Mouse (Mus musculus): ENCODE data around the gene Ece1.
"Not testable (repeated sequence)": the region's sequence is repeated elsewhere in the genome, so short reads cannot be mapped to it uniquely, and the experiment has no call there.

Gene Ece1

DNA sequence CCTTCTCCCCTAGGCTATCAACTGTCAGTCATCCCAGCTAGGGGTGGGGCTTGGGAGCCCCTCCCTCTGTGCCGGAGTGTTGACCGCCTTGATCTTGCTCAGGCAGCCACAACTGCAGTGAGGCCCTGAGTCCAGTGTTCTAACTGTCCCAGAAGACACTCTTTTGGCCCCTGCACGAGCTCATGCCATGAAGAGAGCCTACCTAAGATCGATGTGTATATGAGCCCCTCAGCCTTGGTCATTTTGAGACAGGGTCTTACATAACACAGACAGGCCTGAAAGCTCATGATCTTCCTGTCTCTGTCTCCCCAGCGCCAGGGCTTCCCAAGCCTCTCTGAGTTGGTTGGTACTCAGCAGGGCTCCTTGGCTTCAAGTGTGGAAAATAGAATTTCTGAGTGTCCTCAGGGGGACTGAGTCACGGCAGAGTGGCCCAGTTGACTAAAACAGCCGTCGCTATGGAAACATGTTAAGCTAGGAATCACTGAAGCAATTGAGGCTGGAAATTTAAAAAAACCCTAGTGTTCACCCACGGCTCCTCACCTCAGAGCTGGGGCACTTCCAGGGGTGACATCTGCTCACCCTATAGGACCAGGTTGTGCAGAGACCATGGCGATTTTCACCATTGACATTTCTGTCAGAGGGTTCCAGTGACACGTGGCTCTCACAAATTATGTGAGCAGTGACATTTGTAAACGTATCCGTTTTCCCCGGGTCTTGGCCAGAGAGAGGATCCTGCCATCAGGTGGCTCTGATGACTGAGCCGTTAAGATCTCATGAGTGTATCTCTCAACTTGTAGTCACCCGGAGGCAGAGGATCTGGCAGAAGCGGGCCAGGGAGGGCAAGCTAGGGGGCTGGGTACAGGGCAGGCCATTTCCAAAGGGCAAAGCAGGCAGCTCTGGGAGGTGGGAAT, 80.1 kb downstream of the Ece1 start:
- DNase-seq (ENCODE audit: low spot score in 2 of 2): no peak

DNA sequence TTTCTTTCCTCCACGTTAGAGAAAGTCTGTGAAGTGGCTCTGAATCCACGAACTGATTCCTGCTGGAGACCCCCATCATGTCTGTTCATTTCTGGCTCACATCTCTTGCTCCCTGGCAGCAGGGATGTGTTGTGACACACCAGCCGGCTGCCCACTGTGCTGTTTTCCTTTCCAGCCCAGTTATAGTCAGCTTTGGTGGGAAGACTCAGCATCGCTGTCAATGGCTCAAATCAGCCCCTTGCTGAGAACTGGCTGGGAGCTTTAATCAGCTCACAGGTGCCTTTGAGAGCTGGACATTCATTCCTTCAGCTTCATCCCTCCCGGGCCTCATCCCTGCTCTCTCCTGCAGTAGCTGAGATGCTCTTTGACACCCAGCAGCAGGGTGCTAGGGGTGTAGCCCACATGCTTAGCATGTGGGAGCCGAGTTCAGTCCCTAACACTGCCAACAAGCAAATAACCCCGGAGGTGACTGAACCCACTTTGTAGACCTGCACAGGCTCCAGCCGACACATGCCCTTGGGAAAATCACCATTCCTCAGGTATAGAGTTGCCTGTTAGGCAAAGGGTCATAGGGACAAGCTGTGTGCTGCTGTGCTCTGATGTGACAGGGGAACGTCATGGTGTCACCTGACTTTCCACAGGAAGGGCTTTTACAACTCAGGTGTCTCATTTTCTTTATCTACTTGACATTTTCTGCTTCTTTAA, 80.9 kb downstream of the Ece1 start:
- no peak for DNase-seq (ENCODE audit: low spot score in 2 of 2)

DNA sequence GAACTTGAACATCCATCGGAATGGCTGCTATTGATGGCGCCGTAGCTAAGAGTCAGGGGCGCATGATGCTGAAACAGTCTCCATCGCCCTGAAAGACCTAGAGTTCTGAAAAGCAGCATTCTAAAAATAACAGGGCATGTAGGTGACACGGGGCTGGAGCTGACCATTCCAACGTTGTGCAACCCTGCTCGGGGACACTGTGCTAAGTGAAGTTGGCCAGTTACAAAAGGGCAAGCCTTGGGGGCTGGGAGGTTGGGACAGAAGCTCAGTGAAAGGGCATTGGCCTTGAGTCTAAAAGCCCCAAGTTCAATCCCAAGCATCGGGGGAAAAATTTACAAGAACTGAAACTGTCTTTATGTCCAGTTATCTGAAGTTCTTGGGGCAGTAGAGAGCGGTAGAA, 81.5 kb downstream of the Ece1 start:
- DNase-seq (ENCODE audit: low spot score in 2 of 2): no peak

DNA sequence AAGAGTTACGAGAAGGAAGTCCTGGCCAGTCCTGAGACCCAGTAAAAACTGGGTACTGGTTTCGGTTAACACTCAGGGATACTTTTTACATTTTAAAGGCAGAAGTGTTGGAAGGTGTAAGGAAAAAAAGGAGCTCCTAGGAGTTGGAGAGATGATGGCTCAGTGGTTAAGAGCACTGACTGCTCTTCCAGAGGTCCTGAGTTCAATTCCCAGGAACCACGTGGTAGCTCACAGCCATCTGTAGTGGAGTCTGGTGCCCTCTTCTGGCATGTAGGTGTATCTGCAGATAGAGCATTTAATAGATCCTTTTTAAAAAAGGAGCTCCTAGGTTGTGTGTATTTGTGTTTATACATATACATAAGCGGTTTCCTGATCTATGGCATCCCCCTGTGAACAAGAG, 83.3 kb downstream of the Ece1 start:
- DNase-seq (ENCODE audit: low spot score in 2 of 2): no peak

DNA sequence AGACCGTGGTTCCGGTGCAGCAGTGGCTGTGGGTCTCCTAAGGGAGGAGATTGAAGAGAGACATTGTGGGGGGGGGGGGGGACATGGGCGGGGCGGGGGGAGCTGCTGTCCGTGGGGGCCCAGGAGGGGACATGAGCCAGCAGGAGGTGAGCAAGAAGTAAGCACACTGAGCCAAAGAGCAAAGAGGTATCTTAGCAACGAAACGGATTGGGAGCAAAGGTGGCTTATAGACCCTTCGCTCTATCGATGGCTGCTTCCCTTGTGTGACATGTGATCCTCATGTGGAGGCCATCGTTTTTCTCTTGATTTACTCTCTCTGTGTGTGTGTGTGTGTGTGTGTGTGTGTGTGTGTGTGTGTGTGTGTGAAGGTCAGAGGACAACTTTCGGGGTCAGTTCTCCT, 84.4 kb downstream of the Ece1 start:
- no peak for DNase-seq (ENCODE audit: low spot score in 2 of 2)

DNA sequence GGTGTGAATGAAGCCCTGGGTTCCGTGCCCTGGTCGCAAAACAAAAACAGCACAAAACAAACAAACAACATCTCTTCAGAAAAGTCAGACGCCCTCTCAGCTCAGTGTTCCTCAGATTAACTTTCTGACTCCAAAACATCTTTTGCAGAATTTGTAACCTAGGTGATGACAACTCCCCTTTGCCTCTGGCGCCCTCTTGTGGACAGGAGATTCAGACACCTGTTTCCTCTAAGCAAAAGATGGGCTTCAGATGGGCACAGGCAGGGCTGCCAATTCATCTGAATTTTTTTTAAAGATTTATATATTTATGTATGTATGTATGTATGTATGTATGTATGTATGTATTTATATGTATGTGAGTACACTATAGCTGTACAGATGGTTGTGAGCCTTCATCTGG, 90.8 kb downstream of the Ece1 start:
- DNase-seq (ENCODE audit: low spot score in 2 of 2): peak; percentile 55 to 66

DNA sequence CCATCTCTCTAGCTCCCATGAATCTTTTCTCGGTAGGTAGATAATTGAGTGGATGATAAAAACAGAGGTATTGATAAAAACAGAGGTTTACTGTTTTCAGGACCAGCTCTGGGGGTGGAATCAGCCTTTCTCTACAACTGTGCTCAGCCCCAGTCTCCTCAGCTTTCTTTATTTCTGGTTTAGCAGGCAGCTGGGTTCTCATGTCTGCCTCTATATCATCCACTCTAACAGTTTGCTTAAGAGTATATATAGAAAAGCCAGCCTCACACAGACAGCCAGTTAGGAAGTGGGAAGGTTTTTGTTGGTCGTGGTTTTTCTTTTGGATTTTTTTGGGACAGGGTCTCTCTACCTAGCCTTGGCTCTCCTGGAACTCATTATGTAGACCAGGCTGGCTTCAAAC, 92.1 kb downstream of the Ece1 start:
- DNase-seq (ENCODE audit: low spot score in 2 of 2): no peak

DNA sequence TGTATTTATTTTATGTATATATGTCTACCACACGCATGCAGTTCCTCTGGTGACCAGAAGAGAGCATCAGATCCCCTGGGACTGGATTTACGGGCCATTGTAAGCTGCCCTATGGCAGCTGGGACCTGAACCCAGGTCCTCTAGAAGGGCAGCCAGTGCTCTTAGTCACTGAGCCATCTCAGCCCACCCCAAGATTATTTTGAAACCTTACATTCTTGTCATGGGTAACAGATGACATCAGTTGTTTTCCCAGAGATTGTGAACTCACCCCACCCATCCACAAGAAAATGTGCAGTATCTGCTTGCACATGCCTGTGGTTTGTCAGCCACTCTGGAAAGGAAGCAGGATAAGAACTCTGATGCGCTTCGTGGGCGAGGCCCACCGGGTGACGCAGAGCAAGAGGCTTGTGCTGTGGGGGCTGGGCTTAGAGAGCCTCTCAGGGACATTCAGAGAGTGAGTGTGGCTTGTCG, 92.9 kb downstream of the Ece1 start:
- DNase-seq (ENCODE audit: low spot score in 2 of 2): no peak

DNA sequence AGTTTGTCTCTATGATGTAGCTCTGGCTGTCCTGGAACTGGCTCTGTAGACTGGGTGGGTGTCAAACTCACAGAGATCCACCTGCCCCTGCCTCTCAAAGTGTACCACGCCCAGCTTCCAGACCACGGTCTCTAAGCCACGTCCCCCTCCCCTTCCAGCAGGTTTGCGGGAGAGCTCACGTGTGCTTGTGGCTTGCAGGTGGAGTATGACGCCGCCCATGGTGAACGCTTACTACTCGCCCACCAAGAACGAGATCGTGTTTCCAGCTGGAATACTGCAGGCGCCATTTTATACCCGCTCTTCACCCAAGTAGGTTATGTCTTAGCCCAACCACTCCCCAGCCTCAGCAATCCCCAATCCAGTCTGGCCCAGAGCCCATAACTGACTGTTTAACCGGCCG, 94.2 kb downstream of the Ece1 start:
- DNase-seq (ENCODE audit: low spot score in 2 of 2): no peak

DNA sequence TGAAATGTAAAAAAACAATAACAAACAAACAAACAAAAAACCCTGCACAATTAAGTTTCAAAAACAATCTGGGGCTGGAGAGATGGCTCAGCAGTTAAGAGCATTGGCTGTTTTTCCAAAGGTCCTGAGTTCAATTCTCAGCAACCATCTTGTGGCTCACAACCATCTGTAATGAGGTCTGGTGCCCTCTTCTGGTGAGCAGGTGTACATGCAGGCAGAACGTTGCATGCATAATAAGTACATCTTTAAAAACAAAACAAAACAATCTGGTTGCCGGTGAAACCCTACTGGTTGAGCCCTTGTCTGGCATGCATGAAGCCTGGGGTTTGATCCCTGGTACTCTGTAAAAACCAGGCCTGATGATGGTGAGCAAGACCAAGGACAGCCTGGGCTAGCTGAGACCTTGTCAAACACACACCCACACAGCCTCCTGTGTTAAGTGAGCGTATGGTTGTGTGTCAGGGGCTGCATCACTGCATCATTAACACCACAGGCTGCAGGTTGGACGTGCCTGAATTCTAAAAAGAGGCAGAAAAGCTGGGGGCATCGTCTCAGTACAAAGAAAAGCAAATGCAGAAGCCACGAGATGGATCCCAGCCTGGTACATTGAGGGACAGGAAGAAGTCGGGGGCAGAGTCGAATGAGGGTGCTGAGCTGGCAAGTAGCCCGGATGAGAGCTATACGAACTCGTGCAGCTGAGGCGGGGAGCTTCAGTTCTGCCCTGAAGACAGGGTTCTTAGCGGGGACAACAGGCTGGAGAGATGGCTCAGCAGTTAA, 98.0 kb downstream of the Ece1 start:
- no peak for DNase-seq (ENCODE audit: low spot score in 2 of 2)

DNA sequence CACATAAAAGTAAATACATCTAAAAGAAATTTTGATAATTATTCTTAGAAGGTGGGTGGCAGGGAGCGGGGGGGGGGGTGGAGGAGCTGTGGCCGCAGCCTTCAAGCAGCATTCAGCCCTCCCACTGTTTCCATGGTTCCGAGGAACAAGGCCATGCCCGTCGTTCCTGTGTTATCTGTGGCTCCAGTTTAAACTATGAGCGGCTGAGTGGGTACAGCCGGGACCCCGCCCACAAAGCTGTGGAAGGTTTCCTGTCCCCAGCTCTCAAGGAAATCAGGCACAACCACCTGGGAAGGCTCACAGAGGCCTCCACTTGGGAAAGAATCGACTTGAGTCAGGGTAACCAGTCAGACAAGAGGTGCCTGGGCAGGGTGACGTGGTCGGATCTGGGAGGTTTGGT, 98.7 kb downstream of the Ece1 start:
- no peak for DNase-seq (ENCODE audit: low spot score in 2 of 2)

DNA sequence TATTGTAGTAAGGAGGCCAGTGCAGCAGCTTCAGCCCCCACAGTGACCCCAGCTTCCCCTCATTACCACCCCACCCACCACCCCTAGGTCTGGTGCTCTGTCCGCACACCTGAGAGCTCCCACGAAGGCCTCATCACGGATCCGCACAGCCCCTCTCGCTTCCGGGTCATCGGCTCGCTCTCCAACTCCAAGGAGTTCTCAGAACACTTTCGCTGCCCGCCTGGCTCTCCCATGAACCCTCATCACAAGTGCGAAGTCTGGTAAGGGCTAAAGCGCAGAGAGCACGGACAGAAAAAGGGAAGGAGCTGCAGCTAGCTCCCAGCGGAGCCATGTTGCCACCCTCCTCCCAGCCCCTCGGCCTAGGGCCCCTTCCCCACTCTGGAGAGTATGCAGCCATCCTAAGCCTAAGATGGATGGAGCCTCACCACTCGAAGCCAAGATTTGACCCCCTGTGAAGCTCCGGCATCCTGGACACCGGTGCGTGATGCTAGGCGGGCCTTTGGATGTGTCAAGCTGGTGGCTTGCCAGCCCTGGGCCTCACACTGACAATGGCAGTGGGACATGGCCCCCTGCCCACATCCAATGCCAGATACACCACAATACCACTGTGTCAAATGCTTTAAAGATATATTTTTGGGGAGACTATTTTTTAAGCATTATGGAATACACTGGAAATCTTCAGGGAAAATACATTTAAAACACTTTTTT, 100.8 kb downstream of the Ece1 start:
- DNase-seq (ENCODE audit: low spot score in 2 of 2): no peak

DNA sequence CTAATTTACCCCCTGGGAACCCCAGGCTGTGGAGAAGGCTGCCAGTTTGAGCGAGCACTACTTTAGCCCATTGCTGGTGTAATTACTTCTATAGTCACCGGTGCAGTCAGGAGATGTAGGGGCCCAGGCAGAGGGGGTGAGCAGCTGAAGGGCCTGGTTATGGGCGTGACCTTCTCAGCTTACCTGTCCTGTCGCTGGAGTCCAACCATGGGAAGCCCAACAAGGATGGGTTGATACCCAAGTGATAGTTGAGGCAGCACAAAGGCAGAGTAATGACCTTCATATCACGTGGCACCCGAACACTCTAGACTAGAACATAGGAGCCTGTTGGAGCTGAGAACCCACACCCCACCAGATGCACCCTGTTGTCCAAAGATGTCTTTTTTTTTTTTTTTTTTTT, 101.4 kb downstream of the Ece1 start:
- no peak for DNase-seq (ENCODE audit: low spot score in 2 of 2)

DNA sequence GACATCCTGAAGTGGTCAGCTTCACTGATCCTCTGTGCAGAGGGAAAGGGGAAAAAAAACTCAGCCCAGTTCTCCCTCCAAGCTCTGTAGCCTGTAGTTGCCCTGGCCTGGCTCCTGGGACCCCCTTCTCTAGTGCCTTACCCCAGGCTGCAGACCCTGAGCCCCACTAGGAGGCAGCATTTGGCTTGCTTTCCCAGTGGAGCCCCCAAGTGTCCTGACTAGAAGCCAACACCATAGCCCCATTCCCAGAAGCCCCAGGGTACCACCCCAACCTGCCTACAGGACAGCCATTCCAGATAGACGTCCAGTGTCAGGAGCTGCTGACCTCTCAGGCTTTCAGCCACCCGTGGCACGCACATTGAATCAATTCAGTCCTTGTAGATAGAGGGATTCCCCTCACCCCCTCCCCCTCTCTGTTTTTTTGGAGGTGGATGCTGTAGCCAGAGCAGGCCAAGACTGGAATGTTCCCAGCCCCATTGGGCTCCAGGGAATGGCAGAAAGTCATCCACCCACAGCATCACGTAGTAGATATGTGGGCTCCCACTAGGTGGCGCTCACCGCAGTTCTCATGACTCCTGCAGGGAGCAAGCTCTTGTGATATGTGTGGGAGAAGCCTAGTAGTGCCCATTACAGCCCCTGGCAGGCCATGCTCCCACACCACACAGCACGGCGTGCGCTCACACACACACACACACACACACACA, 102.0 kb downstream of the Ece1 start:
- peak; percentile 41 to 53 for DNase-seq (ENCODE audit: low spot score in 2 of 2)

DNA sequence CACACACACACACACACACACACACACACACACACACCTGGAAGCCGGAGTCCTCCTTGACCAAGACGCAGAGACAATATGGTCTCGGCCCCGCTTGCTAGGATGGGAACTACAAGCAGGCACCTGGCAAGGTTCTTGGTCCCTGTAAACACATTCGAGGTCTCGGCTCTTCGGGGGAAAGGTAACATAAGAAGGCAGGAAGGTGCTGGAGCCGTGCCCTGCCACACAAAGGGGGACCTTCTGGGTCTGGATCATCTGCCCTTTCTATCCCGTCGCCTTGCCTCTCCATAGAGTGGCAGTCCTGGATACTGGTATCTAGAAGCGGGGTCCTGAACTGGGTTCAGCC, 102.5 kb downstream of the Ece1 start:
- DNase-seq (ENCODE audit: low spot score in 2 of 2): no peak

DNA sequence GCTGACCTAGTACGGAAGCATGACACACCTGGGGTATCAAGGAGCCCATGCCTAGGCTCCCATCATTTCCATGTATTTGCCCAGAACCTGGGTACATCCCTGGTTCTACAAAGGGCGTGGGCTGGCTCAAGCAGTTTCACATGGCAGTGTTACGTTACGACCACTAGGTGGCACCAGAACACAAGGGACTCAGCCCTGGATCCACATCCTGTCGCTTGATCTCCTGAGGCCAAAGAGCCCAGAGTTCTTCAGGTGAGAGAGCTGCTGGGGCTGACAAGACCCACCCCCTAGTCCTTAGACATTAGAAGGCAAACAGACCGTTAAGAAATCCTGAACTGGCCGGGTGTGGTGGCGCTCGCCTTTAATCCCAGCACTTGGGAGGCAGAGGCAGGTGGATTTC, 106.2 kb downstream of the Ece1 start:
- peak; percentile 53 to 58 for DNase-seq (ENCODE audit: low spot score in 2 of 2)

DNA sequence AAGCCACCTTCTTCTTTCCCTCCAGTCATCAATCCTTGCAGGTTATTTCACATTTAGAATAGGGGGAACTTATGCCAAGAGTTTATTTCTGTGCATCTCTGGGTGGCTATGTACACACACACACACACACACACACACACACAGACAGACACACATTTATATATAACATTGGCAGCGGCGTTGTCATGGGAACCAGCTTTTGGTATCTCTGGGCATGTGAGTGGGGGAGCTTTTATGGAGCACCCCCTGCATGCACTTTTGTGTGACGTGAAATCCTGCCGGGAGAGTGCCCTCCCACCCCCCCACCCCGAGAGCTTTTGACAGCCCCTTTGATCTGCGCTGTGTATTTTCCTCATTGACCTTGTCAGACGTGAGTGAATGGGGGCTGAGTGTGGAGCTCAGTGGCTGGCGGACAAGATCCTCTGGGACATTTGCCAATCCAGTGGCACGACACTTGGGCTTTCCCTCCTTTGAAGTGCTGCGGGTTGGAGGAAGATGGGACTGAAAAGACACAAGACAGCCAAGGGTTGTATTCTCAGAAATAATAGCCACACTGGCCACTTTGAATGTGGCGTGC, 108.7 kb downstream of the Ece1 start:
- not testable (repeated sequence) for DNase-seq (ENCODE audit: low spot score in 2 of 2)

DNA sequence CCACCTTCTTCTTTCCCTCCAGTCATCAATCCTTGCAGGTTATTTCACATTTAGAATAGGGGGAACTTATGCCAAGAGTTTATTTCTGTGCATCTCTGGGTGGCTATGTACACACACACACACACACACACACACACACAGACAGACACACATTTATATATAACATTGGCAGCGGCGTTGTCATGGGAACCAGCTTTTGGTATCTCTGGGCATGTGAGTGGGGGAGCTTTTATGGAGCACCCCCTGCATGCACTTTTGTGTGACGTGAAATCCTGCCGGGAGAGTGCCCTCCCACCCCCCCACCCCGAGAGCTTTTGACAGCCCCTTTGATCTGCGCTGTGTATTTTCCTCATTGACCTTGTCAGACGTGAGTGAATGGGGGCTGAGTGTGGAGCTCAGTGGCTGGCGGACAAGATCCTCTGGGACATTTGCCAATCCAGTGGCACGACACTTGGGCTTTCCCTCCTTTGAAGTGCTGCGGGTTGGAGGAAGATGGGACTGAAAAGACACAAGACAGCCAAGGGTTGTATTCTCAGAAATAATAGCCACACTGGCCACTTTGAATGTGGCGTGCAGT, 112.9 kb downstream of the Ece1 start:
- not testable (repeated sequence) for DNase-seq (ENCODE audit: low spot score in 2 of 2)

DNA sequence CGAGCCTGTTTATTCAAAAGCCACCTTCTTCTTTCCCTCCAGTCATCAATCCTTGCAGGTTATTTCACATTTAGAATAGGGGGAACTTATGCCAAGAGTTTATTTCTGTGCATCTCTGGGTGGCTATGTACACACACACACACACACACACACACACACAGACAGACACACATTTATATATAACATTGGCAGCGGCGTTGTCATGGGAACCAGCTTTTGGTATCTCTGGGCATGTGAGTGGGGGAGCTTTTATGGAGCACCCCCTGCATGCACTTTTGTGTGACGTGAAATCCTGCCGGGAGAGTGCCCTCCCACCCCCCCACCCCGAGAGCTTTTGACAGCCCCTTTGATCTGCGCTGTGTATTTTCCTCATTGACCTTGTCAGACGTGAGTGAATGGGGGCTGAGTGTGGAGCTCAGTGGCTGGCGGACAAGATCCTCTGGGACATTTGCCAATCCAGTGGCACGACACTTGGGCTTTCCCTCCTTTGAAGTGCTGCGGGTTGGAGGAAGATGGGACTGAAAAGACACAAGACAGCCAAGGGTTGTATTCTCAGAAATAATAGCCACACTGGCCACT, 117.1 kb downstream of the Ece1 start:
- DNase-seq (ENCODE audit: low spot score in 2 of 2): not testable (repeated sequence)

DNA sequence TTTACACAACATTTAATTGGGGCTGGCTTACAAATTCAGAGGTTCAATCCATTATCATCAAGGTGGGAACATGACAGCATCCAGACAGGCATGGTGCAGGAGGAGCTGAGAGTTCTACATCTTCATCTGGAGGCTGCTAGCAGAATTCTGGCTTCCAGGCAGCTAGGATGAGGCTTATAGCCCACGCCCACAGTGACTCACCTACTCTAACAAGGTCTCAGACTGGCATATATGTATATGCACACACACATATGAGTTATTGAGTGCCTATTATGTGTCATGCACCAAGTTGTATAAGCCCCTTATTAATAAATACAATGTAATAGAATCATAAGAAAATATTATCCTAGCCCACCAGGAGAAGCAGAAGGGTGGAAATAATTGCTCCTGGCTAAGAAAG, 120.8 kb downstream of the Ece1 start:
- no peak for DNase-seq (ENCODE audit: low spot score in 2 of 2)

Measured in spleen, postnatal 36 days (tissue).